15 mouse cellular contexts compared by ENCODE assay signal in the genomic region with DNA sequence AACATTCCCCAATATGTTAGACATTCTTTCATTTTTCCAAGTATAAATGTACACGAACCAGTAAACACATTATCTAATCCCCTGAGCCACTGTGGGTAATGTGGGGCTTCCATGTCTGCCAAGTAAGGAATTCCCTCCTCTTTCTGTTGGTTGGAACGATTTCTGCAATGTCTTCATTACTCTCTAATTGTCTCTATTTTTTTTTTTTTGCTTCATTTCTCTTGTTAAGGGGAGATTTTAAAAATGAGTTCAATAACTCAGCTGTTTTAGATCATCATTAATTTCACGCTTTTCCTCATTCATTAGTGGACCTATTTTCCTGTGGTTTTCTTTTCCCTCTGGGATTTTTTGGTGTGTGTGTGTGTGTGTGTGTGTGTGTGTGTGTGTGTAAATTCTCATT.
A peak's percentile ranks its signal among the peaks of the same experiment; 100 is the strongest.
DNase-seq lines count a peak whose midpoint lies in the region; ATAC-seq and TF ChIP-seq lines count a peak whose summit lies in the region.
"Had no signal": no experiment of that assay in that cellular context is flagged by ENCODE, and none has a peak within 500 bp of the region (broad histone marks: within the 10 kb centered on the region; RNA-seq: fewer than 3 reads in every experiment).

No protein-coding gene starts in this region.

- H3K9ac ChIP-seq in hindbrain, embryonic 14.5 days, result no peak overlapping the region
- H3K9ac ChIP-seq in hindbrain, embryonic 11.5 days (ENCODE audit: low read depth, low read length), result no peak overlapping the region
- H3K9ac ChIP-seq in midbrain, postnatal 0 days (replicated peaks; ENCODE audit: low read length, poor library complexity, severe bottlenecking), result no peak overlapping the region
- no peak overlapping the region for H3K9ac ChIP-seq in midbrain, embryonic 16.5 days (ENCODE audit: low read depth, low read length)
- H3K9ac ChIP-seq: forebrain, postnatal 0 days; heart, embryonic 12.5 days; hindbrain, embryonic 12.5 days; intestine, embryonic 15.5 days had no signal

- no peaks in the 10 kb centered on the region for H3K36me3 ChIP-seq in hindbrain, embryonic 14.5 days (replicated peaks; ENCODE audit: control insufficient read depth, insufficient read depth)
- no peaks in the 10 kb centered on the region for H3K36me3 ChIP-seq in hindbrain, embryonic 11.5 days (ENCODE audit: control insufficient read depth, insufficient read depth, low read length)
- H3K36me3 ChIP-seq in midbrain, postnatal 0 days (ENCODE audit: insufficient read depth, low read length), result no peaks in the 10 kb centered on the region
- no peaks in the 10 kb centered on the region for H3K36me3 ChIP-seq in midbrain, embryonic 16.5 days (ENCODE audit: control insufficient read depth, insufficient read depth, low read length)
- H3K36me3 ChIP-seq: heart, embryonic 12.5 days; hindbrain, embryonic 12.5 days; intestine, embryonic 15.5 days had no signal

- no peak for TF ChIP-seq CTCF in midbrain, postnatal 0 days (IDR thresholded peaks at IDR 0.05)

- no peaks in the 10 kb centered on the region for H3K4me1 ChIP-seq in hindbrain, embryonic 14.5 days (replicated peaks; ENCODE audit: control insufficient read depth, insufficient read depth, low read length)
- no peaks in the 10 kb centered on the region for H3K4me1 ChIP-seq in hindbrain, embryonic 11.5 days (replicated peaks; ENCODE audit: control insufficient read depth, insufficient read depth, low read length)
- H3K4me1 ChIP-seq in midbrain, postnatal 0 days (ENCODE audit: insufficient read depth, low read length), result no peaks in the 10 kb centered on the region
- H3K4me1 ChIP-seq in midbrain, embryonic 16.5 days (ENCODE audit: control insufficient read depth, insufficient read depth, low read length), result no peaks in the 10 kb centered on the region
- H3K4me1 ChIP-seq: heart, embryonic 12.5 days; hindbrain, embryonic 12.5 days; intestine, embryonic 15.5 days had no signal

- H3K27me3 ChIP-seq in hindbrain, embryonic 14.5 days (ENCODE audit: control insufficient read depth, insufficient read depth, low read length), result no peaks in the 10 kb centered on the region
- H3K27me3 ChIP-seq in hindbrain, embryonic 11.5 days (ENCODE audit: control insufficient read depth, insufficient read depth, low read length), result no peaks in the 10 kb centered on the region
- H3K27me3 ChIP-seq in midbrain, postnatal 0 days (ENCODE audit: insufficient read depth, low read length), result no peaks in the 10 kb centered on the region
- H3K27me3 ChIP-seq in midbrain, embryonic 16.5 days (ENCODE audit: control insufficient read depth, insufficient read depth, low read depth, low read length), result no peaks in the 10 kb centered on the region
- H3K27me3 ChIP-seq: heart, embryonic 12.5 days; hindbrain, embryonic 12.5 days; intestine, embryonic 15.5 days had no signal

- no peak for ATAC-seq in hindbrain, embryonic 14.5 days (ENCODE audit: low FRiP score)
- ATAC-seq in hindbrain, embryonic 11.5 days (ENCODE audit: low FRiP score), result no peak
- ATAC-seq in midbrain, postnatal 0 days (ENCODE audit: low FRiP score), result no peak
- no peak for ATAC-seq in midbrain, embryonic 16.5 days
- ATAC-seq: forebrain, postnatal 0 days; intestine, embryonic 15.5 days had no signal

- no peak overlapping the region for H3K4me3 ChIP-seq in hindbrain, embryonic 14.5 days (replicated peaks; ENCODE audit: low read length)
- no peak overlapping the region for H3K4me3 ChIP-seq in hindbrain, embryonic 11.5 days (ENCODE audit: low read depth, low read length)
- H3K4me3 ChIP-seq in midbrain, postnatal 0 days (ENCODE audit: low read depth, low read length), result no peak overlapping the region
- H3K4me3 ChIP-seq in midbrain, embryonic 16.5 days (ENCODE audit: low read depth, low read length), result no peak overlapping the region
- H3K4me3 ChIP-seq: gastrocnemius, adult 2 months; heart, embryonic 12.5 days; hindbrain, embryonic 12.5 days; intestine, embryonic 15.5 days had no signal

- peak; percentile 62 for DNase-seq in hindbrain, embryonic 14.5 days (ENCODE audit: low spot score)
- no peak for DNase-seq in hindbrain, embryonic 11.5 days (ENCODE audit: low spot score)
- DNase-seq in midbrain, postnatal 0 days (ENCODE audit: low spot score), result peak; percentile 48
- DNase-seq in retina, embryonic 14.5 days (ENCODE audit: low spot score), result peak; percentile 72
- no peak for DNase-seq in yolk sac, embryonic 10.5 days (ENCODE audit: low spot score)
- DNase-seq: adrenal gland, postnatal 10 days; cerebellum, adult 11-12 months; cerebellum, adult 9-11 months; forebrain, postnatal 0 days; gastrocnemius, adult 2 months; gastrocnemius, postnatal 25 days had no signal

- no peak overlapping the region for H3K4me2 ChIP-seq in hindbrain, embryonic 14.5 days (replicated peaks)
- H3K4me2 ChIP-seq in hindbrain, embryonic 11.5 days (replicated peaks; ENCODE audit: low read depth, low read length), result no peak overlapping the region
- no peak overlapping the region for H3K4me2 ChIP-seq in midbrain, postnatal 0 days (ENCODE audit: low read depth, low read length, poor library complexity, severe bottlenecking)
- no peak overlapping the region for H3K4me2 ChIP-seq in midbrain, embryonic 16.5 days (ENCODE audit: low read length)
- H3K4me2 ChIP-seq: heart, embryonic 12.5 days; hindbrain, embryonic 12.5 days; intestine, embryonic 15.5 days had no signal

- H3K27ac ChIP-seq in hindbrain, embryonic 14.5 days, result no peak overlapping the region
- no peak overlapping the region for H3K27ac ChIP-seq in hindbrain, embryonic 11.5 days (ENCODE audit: low read depth, low read length)
- H3K27ac ChIP-seq in midbrain, postnatal 0 days (ENCODE audit: low read depth, low read length), result no peak overlapping the region
- H3K27ac ChIP-seq in midbrain, embryonic 16.5 days (ENCODE audit: low read length), result no peak overlapping the region
- H3K27ac ChIP-seq: gastrocnemius, adult 2 months; hindbrain, embryonic 12.5 days; intestine, embryonic 15.5 days had no signal

- H3K9me3 ChIP-seq in hindbrain, embryonic 14.5 days (ENCODE audit: control insufficient read depth, low read length), result no peaks in the 10 kb centered on the region
- no peaks in the 10 kb centered on the region for H3K9me3 ChIP-seq in hindbrain, embryonic 11.5 days (ENCODE audit: control insufficient read depth, low read length)
- H3K9me3 ChIP-seq in midbrain, postnatal 0 days (ENCODE audit: low read length), result no peaks in the 10 kb centered on the region
- no peaks in the 10 kb centered on the region for H3K9me3 ChIP-seq in midbrain, embryonic 16.5 days (replicated peaks; ENCODE audit: control insufficient read depth, low read length, poor library complexity, severe bottlenecking)
- H3K9me3 ChIP-seq: heart, embryonic 12.5 days; hindbrain, embryonic 12.5 days; intestine, embryonic 15.5 days had no signal

- 39% methylated on average over 3 of the region's 3 CpGs for WGBS in hindbrain, embryonic 14.5 days
- 70% methylated on average over 3 of the region's 3 CpGs for WGBS in hindbrain, embryonic 11.5 days
- 56% methylated on average over 3 of the region's 3 CpGs for WGBS in midbrain, postnatal 0 days
- WGBS in midbrain, embryonic 16.5 days, result 45% methylated on average over 3 of the region's 3 CpGs

Comparison
In these comparisons a context has a peak if more than half of its experiments do, and no peak if none do; other contexts are left out.
1. DNase-seq: peak in hindbrain, embryonic 14.5 days (single experiment), midbrain, postnatal 0 days (single experiment) and retina, embryonic 14.5 days (single experiment); none in hindbrain, embryonic 11.5 days (single experiment) and yolk sac, embryonic 10.5 days (single experiment).